Mouse (Mus musculus) 3134 (cell line): ENCODE data around the gene Rap1gap2.

Experiments used
- DNase-seq: peaks from one replicate; pipeline ENCODE4 v3.0.0-alpha.2; 2011; ENCODE audit warnings: low spot score; ENCODE audit not compliant: insufficient read length; ENCODE audit errors: extremely low read depth

Gene Rap1gap2

DNA sequence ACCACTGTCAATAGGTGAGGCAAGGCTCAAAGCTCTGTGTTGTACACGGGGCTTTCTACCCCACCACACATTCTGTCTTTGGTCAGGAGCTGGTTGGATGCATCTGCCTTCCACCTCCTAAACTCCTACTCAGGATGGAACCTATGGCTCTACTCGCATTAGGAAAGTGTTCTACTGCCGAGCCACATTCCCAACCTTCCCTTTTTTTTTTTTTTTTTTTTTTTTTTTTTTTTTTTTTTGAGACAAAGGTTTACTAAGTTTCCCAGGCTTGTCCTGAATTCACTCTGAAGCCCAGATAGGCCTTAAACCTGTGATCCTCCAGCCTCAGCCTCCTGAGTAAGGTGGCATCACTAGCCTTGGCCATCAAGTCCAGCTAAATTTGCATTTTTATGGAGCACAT, 90.5 kb downstream of the Rap1gap2 start:
- no peak for DNase-seq

DNA sequence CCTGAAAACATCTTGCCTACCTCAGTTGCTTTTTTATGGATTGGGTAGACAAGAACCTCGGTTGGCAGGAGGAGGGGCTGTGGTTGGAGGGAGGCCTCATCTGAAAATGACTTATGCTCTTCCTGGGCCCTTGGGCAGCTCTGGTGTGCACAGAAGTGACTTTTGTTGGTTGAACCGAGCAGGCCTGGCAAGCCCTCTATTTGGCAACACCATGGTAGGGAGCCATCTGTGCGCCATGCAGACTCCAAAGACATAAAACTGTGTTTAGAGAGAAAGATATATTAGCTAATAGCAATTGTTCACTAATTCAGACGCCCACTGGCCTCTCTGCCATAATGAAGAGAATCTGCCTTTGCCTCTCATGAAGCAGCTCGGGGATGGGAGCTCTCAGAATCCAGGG, 94.6 kb downstream of the Rap1gap2 start:
- no peak for DNase-seq

DNA sequence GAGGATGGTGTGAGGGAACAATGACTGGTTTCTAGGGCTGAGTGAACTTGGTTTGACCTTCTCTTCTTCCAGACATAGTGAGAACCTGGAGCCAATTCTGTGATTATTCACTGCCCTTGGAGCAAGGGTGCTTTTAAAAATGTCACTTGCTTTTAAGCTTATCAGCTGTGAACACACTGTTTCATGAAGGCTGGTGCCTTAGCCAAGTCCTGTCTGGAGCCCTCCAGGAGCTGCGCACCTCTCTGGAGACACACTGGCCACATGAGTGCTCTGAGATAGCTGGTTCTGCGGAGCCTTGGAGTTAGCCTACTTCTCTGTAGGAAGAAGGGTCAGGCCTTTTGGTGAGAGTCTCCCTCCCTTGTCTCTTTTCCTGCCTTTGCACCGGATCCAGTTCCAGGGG, 95.7 kb downstream of the Rap1gap2 start:
- no peak for DNase-seq

DNA sequence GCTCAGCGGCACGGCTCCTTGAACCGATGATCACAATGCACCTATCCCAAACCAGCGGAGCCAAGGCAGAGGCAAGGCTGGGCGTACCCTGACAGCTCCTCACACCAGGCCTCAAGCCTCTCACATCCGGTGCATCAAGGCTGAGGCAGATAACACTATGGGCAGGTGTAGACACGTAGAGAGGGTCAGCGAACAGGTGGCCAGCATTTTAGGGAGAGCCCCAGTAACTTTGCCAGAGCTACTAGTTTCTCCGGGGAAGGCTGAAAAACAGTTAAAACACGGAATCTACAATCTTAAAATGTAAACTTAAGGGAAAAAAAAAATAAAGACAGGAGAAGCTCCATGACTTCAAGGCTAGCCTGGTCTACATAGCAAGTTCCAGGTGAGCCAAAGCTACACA, 98.1 kb downstream of the Rap1gap2 start:
- DNase-seq, result no peak

DNA sequence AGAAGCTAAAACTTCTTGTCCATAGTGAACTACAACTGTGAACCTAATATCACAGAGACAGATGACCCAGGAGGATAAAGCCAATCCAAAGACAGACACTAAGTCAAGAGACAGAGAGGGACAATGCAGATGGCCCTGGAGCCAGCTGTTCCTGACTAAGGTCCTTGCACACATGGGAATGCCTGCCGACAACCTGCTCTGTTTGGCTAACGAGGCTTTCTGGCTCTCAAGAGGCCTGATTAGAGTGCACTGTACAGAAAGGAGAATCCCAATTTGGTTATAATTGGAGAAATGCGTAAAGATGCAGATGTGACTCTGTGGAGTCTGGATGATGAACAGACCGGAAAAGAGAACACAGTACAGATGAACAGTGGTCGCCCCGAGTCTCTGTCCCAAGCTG, 104.4 kb downstream of the Rap1gap2 start:
- DNase-seq, result no peak

DNA sequence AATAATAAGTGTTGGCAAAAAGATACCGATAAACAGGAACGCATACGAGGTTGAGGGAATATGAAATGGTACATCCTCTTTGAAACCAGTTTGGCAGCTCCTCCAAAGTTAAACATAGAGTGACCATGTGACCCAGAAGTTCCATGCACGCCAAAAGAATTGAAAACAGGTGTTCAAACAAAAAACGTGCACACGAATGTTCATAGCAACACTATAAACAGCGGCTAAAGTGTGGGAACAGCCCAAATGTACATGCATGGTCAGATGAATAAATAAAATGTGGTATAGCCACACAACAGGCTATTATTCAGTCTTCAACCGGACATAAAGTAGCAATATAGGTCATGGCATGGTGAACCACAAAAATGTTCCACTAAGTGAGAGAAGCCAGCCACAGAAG, 108.2 kb downstream of the Rap1gap2 start:
- DNase-seq, result peak; percentile 40

DNA sequence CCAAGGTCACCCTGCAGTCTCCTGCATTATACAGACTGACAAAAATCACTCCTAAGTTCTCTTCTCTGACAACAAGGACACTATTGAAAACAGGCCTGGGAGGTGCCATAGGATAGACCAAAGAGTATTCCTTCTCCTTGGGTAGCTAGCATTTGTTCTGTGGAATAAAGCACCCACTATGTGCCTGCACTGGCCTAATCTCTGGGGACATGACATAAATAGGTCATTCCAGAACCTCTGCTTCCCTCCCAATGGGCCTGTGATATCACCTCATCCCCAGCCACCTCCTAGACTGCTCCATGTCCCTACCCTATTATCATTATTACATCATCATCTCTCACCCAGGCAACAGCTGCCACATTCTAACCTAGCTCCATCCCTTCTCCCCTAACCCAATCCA, 108.7 kb downstream of the Rap1gap2 start:
- DNase-seq, result no peak

DNA sequence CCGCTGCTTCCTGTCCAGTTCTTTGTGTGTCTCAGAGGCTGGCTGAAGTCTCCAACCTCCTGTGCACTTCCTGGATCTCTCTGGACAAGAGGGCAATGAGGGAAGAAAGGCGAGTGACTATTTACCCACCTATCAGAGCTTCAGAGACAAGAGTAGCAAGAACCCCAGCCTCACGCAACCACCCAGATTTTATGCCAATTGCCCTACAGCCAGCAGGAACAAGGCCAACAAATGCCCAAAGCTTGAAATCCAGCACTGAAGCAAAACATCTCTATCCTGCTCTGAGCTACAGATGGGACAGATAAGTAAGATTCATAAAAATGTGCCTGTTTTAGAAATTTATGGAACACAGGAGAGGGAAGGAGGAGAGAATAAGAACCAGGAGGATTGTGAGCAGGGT, 109.7 kb downstream of the Rap1gap2 start:
- peak; percentile 44 for DNase-seq

DNA sequence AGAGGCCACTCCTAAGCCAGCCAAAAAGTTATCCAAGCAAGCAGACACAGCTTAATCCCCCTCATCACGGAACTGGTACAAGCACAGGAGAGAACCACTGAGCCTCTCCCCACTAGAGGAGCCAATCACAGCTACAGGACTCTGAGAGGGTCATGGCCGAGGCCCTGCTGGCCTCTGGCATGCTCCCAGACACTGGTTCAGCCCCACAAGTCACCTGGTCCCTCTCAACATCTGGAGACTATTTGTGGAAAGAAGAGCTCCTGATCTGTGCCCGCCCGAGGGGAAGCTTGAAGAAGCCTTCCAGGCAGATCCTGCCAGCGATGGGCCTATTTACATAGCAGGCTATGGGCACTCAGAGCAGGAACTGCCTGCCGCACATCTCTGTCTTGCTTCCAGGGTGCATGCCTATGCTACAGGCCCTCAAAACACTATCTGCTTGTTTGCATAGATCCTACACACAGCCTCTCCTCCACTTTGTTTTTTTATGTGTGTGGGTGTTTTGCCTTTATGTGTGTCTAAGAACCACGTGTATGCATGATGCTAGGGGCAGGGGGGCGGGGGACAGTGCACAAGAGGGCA, 111.1 kb downstream of the Rap1gap2 start:
- DNase-seq, result no peak

DNA sequence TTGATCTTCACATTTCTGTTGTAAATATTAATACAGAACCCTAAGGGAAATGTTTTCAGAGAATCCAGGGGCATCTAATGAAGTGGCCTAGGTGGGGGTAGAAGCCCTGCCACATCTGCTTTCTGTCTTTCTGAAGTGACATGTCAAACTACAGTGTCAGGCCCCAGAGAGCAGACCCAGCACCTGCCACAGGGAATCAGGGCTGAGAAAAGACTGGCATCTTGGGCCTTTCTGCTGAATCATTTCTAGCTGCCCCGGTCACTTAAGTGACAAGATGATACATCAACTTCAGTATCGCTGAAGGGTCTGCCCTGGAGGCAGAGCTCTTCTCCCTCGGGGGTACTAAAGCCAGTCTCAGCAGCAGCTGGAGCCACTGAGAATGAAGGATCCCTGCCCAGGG, 111.7 kb downstream of the Rap1gap2 start:
- no peak for DNase-seq

DNA sequence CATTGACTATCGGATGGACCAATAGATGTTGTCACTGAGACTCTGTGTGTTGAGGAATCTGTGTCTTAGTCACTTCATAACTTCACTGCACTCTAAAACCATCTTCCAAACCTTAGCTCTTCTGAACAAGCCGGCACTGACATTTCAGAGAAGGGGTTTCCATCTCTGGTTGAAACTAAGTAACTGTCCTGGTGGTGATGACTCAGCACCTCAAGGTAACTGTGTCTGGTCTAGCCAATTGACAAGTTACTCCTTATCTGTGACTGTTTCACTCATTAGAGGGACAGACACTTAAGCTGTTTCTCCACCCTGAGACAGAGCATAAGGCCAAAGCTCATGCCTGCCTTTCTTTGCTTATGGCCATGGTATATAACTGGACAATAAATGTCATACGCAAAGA, 114.1 kb downstream of the Rap1gap2 start:
- DNase-seq, result no peak

DNA sequence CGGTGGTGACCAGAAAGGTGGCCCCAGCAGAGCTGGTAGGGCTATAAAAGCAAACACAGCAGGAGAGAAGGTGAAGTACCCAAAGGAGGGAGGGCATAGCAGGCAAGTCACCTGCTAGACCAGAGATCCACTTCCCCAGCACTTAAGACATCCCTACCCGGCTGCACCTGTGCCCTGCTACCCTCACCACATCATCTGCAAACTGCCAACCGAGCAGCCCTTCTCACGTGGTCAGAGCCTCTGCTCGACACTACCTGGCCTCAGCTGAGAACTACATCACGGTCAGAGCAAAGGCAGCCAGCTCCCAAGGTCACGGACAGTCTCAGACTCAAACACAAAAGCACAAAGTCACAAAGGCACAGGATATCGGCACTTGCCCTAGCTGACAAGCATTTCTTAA, 116.8 kb downstream of the Rap1gap2 start:
- no peak for DNase-seq

DNA sequence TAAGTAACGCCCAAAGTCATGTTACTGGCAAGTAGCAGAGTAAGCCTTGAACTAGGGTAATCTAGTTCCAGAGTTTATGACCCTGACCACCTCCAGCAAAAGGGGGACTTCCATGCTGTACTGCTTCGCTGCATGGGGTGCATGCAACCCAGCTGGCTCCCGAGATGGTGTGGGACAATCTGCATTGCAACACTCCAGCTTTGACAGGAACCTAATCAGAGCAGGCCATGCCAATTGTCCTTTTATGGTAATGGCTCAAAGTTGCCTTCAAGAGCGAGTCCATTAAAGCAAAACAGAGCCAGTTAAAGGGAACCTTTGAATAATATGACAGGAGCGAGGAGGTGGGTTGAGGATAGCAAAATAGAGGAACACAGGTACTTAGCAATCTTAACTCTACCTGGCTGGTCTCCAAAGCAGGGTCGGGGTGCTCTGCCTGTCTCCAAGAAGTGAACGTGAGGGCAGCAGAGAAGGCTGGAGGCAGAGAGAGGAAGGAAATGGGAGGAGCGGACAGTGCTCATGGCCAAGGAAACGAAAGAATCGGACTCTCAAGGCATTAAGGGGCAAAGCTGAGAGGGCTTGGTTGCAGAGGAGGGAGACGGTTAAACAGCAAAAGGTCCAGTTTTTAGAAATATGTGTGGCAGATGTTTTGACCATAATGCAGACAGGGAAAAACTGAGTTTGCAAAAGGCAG, 117.4 kb downstream of the Rap1gap2 start:
- no peak for DNase-seq

DNA sequence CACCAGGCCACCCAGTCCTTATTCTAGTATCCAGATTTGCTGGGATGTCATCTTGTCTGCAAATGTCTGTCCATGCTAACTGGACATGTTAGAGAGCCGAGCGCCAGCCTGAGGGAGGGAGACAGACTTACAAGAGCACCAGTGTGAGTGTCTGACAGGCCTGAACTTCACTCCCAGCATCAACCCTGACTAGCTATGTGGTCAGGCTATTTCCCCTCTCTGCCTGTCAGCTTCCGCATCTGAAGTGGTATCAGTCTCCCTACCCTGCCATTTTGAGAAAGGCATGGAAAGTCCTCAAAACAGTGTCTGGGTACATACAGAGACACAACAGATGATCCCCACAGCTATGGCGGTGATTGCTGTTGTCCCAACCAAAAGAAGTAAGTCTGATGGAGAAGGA, 119.6 kb downstream of the Rap1gap2 start:
- no peak for DNase-seq

DNA sequence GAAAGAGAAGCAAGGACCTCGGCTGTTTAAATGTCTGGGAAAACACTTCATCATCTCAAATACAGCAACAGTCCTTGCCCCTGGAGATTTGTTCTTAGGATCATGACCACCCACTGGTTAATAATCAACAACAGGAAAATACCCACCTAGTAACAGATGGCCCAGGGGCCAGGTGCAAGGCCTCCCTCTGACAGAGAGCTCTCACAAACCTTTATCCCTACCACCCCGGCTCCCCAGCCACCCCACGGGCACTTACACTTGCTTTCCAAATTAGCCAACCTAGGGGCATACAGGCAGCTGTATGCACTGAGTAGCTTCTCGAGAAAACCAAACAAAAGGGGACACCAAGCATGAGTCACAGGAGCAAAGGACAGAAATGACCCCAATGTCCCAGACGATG, 121.5 kb downstream of the Rap1gap2 start:
- no peak for DNase-seq

DNA sequence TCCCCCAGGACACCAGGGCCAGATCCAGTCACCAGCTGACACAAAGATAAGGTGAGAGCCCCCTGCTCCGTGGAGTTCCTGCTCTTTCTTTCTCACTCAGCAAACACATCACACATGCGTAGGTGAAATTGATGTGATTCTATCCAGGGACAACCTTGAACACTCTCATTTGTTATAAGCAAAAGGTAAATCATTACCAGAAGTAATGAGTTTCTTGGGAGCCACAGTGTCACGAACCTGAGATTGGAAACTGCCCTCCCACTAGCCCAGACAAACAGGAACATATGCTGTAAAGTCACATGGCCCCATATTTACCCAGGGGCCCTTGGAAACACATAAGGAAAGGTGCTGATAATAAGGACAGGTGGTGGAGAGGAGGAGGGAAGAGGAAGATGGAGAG, 122.8 kb downstream of the Rap1gap2 start:
- DNase-seq, result no peak

DNA sequence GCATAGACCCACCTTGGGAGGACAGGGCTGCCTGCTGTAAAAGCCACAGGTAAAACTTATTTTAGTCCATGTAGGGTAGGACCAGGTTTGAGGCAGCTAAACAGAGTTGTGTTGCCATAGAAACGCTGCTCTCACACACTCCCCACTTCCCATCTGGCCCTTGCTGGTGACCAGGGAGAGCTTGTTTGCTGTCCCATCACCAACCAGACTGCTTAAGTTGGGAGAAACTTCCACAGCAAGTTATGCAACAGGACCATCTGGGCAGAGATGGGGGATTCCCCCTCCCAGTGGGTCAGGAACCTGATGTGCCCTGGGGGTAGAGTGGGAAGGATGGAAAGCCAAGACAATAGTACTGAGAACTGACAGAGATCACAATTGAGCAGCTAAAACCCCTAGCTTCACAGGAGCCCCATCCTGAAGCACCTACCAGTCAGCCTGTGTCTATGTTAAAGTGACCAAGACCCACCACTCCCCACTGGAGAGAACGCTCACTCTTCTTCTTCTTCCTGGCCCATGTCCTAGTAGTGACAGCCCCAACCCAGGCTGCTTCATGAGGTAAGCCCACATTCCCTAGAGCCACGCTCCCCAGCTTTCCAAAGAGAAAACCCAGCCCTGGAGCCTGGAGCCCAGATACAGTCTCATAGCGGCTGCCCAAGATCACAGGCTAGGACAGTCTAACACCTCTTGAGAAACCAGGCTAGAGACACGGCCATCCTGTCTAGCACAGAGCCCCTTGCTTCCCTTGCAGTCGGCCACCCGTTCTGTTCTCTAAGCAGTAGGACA, 125.1 kb downstream of the Rap1gap2 start:
- no peak for DNase-seq

DNA sequence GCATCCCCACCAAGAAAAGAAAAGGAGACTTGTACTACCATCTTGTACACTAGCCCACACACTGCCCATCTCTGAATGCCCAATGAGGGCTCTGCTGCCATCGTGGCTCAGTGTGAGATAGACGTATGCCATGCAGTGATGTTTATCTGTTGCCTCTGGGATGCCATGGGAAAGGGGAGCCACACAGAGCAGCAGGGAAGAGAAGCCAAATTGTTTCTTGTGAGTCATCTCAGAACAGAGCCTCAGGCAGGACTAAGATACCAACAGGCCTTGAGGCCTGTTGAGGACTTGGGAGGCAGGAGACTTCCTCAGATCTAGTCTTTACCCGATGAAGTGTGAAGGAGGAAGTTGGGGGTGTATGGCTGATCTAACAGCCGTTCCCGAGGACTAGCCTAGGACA, 126.8 kb downstream of the Rap1gap2 start:
- DNase-seq, result no peak

DNA sequence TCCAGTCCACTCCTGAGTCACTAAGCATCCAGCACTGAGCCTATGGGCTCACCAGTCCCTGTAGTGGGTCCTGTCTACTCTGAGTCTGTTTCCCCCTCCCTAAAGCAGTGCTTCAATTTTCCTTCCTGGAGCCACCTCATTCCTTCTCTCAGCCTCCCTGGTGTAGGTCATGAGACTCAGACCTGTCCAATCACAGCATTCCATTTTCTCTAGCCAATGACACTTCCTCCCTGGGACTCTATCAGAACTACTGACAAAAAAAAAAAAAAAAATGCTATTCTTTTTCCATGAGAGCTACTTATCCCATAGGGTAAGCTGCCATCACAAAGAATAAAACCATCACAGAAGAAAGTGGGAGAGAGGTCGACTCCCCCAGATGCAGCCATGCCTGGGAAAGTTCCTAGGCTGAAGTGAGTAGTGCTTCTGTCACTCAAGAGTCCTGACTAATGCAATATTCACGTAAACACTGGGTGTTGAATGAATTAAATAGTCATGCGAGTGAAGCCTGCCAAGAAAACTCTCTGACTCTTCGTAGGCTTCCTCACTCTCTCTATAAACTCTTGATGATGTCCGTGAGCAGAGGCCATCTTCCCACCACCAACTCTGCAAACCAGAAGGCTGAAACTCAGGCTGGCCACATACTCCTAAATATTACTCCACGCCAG, 127.4 kb downstream of the Rap1gap2 start:
- DNase-seq, result peak; percentile 60

DNA sequence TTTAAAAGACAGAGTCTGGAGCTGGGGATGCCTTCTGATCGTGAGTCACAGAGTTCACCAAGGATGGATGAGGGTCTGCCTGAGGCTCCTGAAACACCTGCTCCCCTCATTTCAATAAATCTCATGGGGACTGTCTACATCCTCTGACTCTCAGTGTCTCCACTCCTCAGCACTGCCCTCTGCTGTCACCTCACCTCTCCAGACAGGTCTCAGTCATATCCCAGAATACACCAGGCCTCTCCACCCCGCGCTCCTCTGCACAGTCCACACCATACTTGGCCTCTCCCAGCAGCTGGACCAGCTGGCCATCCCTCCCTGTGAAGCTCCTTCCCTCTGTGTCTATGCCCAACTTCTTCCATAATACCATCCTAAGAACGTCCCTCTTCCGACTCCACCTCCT, 128.9 kb downstream of the Rap1gap2 start:
- no peak for DNase-seq

DNA sequence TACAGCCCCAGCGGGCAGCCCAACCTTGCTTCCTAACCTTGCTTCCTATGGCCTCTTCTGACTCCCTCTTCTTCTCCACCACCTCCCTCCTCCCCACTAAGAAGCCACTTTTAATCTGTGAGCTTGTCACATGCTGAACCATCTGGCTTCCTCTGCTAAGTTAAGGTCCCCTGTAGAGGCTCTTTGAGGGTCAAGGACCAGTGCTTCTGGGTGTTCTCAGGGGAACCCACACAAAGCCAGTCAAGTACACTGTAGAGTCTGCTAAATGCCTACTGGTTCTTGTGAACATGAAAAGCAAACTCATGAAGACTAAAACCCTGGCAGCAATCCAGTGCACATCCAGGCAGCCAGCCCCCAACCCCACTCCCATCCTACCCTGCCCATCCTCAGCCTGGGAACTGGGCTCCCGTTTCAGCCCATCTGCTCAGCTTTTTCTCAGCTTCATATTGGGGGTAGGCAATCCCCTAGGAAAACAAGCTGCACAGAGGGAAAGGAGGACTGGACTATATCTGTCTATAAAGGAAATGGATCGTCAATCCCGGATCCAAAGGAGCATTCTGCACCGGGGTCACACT, 130.9 kb downstream of the Rap1gap2 start:
- DNase-seq, result no peak
